Mouse (Mus musculus) megakaryocyte, embryonic 14.5 days (primary cell): Measurements from ENCODE around the gene Rps18.

Experiments used
- FLI1 ChIP-seq: IDR thresholded peaks from 2 replicates; pipeline ENCODE4 v1.6.1; 2012; ENCODE audit warnings: low read length, inconsistent platforms, mixed read lengths
- GATA1 ChIP-seq: IDR thresholded peaks from 3 replicates; pipeline ENCODE4 v1.6.1; 2012; ENCODE audit warnings: mixed read lengths, low read length, inconsistent platforms, borderline replicate concordance

DNA sequence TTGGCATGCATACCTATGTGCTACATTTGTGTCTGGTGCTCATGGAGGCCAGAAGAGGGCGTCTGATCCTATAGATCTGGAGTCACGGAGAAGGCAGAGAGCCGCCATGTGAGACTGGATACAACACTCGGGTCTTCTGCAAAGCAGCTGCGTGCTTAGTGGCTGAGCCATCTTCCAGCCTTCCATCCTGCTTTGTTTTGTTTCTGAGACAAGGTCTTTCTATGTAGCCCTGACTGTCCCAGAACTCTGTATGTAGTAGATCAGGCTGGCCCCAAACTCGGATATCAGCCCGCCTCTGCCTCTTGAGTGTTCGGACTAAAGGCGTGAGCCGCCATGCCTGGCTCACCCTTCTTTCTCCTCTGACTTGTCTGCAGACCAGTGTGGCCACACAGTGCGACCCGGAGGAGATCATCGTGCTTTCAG lies 40.8 kb downstream of the Rps18 start:
- no peak for TF ChIP-seq GATA1
- TF ChIP-seq FLI1, result no peak
